Mouse (Mus musculus) ES-Bruce4 (cell line): Measurements from ENCODE around the gene Crip2.

Experiments used
- CTCF ChIP-seq: IDR thresholded peaks from one replicate; pipeline ENCODE4 v1.8.1; 2011; ENCODE audit warnings: low read depth, low read length
- EP300 ChIP-seq: IDR thresholded peaks from 2 replicates; pipeline ENCODE4 v1.6.1; 2011; ENCODE audit warnings: low read depth, low read length; ENCODE audit not compliant: insufficient read depth
- POLR2A ChIP-seq: IDR thresholded peaks from one replicate; pipeline ENCODE4 v1.8.1; 2011; ENCODE audit warnings: low read length; ENCODE audit not compliant: insufficient read depth

DNA sequence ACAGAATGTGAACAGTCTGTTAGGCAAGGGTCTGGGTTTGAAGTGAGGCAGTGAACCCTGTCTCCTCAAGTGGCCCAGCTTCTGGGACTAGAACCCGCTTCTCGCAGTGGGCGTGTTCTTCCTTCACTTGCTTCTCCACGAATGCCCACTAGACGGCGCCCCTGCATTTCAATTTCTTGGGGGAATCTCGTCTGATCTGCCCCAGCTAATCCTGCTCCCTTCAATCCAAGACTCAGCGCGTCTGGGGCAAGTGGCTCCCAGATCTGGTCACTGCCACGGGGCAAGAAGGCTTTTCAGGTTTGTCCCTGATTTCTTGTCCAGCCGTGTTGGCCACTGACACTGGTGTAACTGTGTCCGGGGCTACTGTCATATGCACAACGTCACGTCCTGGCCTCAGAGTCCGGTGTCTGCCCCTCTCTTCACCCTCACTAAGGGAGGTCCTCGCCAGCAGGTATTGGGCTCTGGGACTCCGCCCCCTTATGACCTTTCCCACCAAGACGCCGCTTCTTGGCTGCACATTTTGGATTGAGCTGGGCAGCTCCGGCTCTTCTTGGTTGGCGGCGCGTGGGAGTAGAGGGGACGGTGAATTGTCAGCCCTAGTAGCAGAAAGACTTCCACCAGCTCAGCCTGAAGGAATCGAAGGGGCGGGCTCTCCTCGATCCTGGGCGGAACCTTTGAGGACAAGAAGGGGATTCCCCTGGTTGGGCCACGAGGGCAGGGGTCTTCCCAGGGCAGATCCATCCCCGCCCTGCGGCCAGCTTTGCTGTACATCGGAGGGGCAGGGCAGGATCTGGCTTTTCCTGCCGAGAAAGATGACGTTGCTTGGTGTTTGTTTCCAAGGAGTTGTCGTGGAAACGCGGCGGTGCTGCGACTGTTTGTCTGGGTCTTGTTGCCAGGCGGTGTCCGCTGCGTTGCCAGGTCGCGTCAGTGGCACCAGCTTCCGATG is 6.3 kb downstream of the Crip2 start, which contains the start of gene Crip1:
- TF ChIP-seq CTCF (peak; percentile 82), EP300 (no peak), POLR2A (no peak)
